9 mouse cellular contexts compared by ENCODE assay signal in the genomic region with DNA sequence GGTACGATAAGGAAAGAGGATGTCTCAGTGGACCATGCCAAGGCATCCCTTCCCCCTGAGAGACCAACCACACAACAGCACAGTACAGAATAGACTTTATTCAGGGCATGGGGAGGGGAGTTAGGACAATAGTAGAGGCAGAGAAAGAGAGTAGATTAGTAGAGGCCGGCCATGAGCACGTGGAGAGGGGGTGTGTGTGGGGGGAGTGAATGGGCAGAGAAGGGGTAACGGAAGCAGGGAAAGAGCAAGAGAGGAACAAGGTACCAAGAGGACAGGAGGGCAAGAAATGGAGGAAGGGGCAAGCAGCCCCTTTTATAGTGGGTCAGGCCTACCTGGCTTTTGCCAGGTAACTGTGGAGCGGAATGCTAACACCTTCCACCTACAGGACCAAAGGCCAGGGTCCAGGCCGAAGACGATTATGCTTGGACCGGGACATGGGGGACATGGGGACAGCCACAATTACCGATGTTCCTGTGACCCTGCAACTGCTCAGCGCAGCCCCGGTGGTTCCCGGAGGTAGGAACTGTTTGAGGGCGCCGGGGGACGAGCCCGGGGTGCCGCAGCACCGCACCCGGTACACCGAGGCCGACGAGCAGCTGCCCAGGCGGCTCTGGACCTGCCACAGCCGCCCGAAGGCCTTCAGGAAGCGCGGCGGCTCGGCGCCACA. TPM values are rescaled to one million over a fixed set of nuclear protein-coding genes. Genes with fewer than 3 reads are reported as not detected.
DNase-seq lines count a peak whose midpoint lies in the region; ATAC-seq and TF ChIP-seq lines count a peak whose summit lies in the region.
"Had no signal": no experiment of that assay in that cellular context is flagged by ENCODE, and none has a peak within 500 bp of the region (broad histone marks: within the 10 kb centered on the region; RNA-seq: fewer than 3 reads in every experiment).

No protein-coding gene starts in this region.

- peak overlapping the region; percentile 63 for H3K4me3 ChIP-seq in heart, embryonic 13.5 days
- H3K4me3 ChIP-seq in embryonic facial prominence, embryonic 15.5 days (replicated peaks) = peak overlapping the region; percentile 68
- H3K4me3 ChIP-seq in limb, embryonic 14.5 days (replicated peaks; ENCODE audit: low read length) = peak overlapping the region; percentile 65
- peak overlapping the region; percentile 61 for H3K4me3 ChIP-seq in stomach, embryonic 14.5 days (ENCODE audit: low read depth, low read length)

- no peak for DNase-seq in heart, adult 8-10 months (ENCODE audit: low spot score)
- DNase-seq in 3134 (ENCODE audit: extremely low read depth, insufficient read length, low spot score) = peak; percentile 30
- no peak for DNase-seq in limb, embryonic 14.5 days (ENCODE audit: low spot score)
- no peak for DNase-seq in urinary bladder, adult 18-20 months (ENCODE audit: low spot score in 2 of 2)
- no peak for DNase-seq in retina, postnatal 1 day

- 28% methylated on average over 30 of the region's 30 CpGs for WGBS in heart, embryonic 13.5 days
- 26% methylated on average over 29 of the region's 30 CpGs for WGBS in embryonic facial prominence, embryonic 15.5 days
- WGBS in limb, embryonic 14.5 days = 27% methylated on average over 26 of the region's 30 CpGs
- 33% methylated on average over 28 of the region's 30 CpGs for WGBS in stomach, embryonic 14.5 days

- H3K27me3 ChIP-seq in heart, embryonic 13.5 days (replicated peaks) = no peaks in the 10 kb centered on the region; the same call in none of the 2 replicates
- H3K27me3 ChIP-seq in embryonic facial prominence, embryonic 15.5 days = no peaks in the 10 kb centered on the region
- no peaks in the 10 kb centered on the region for H3K27me3 ChIP-seq in limb, embryonic 14.5 days (ENCODE audit: control insufficient read depth, insufficient read depth, low read length)
- no peaks in the 10 kb centered on the region for H3K27me3 ChIP-seq in stomach, embryonic 14.5 days (ENCODE audit: control insufficient read depth, insufficient read depth, low read length)

- no peak for ATAC-seq in heart, embryonic 13.5 days (ENCODE audit: extremely low read depth, insufficient number of reproducible peaks, low FRiP score, low TSS enrichment)
- ATAC-seq in embryonic facial prominence, embryonic 15.5 days (ENCODE audit: insufficient number of reproducible peaks, low FRiP score, low TSS enrichment, low read depth) = peak; percentile 65
- ATAC-seq in limb, embryonic 14.5 days (ENCODE audit: low FRiP score, low read depth) = peak; percentile 62; the same call in 1 of the 2 replicates
- peak; percentile 6 for ATAC-seq in stomach, embryonic 14.5 days (ENCODE audit: insufficient number of reproducible peaks, insufficient read depth, low FRiP score, low read depth)

- no peaks in the 10 kb centered on the region for H3K4me1 ChIP-seq in heart, embryonic 13.5 days
- no peaks in the 10 kb centered on the region for H3K4me1 ChIP-seq in embryonic facial prominence, embryonic 15.5 days
- 0 out of 2 replicates have a peak, but pooled peaks cover 2% of the 10 kb centered on the region for H3K4me1 ChIP-seq in limb, embryonic 14.5 days (ENCODE audit: control insufficient read depth, insufficient read depth, low read length)
- no peaks in the 10 kb centered on the region for H3K4me1 ChIP-seq in stomach, embryonic 14.5 days (ENCODE audit: control insufficient read depth, insufficient read depth, low read length)

- H3K36me3 ChIP-seq in heart, embryonic 13.5 days = no peaks in the 10 kb centered on the region
- no peaks in the 10 kb centered on the region for H3K36me3 ChIP-seq in embryonic facial prominence, embryonic 15.5 days
- no peaks in the 10 kb centered on the region for H3K36me3 ChIP-seq in limb, embryonic 14.5 days (ENCODE audit: control insufficient read depth, insufficient read depth, low read length)
- H3K36me3 ChIP-seq in stomach, embryonic 14.5 days (ENCODE audit: control insufficient read depth, insufficient read depth, low read length) = no peaks in the 10 kb centered on the region

- no peak overlapping the region for H3K27ac ChIP-seq in heart, embryonic 13.5 days (replicated peaks)
- peak overlapping the region; percentile 34; the same call in 1 of the 2 replicates for H3K27ac ChIP-seq in embryonic facial prominence, embryonic 15.5 days (replicated peaks)
- H3K27ac ChIP-seq in limb, embryonic 14.5 days (replicated peaks; ENCODE audit: low read depth, low read length) = no peak overlapping the region
- no peak overlapping the region for H3K27ac ChIP-seq in stomach, embryonic 14.5 days (ENCODE audit: low read length)

- H3K9me3 ChIP-seq in heart, embryonic 13.5 days = no peaks in the 10 kb centered on the region
- no peaks in the 10 kb centered on the region for H3K9me3 ChIP-seq in embryonic facial prominence, embryonic 15.5 days (replicated peaks)
- H3K9me3 ChIP-seq in limb, embryonic 14.5 days (ENCODE audit: control insufficient read depth, low read length) = peaks cover 4% of the 10 kb centered on the region; the same call in 1 of the 2 replicates
- H3K9me3 ChIP-seq in stomach, embryonic 14.5 days (ENCODE audit: control insufficient read depth, low read depth, low read length) = peaks cover 3% of the 10 kb centered on the region; the same call in 1 of the 2 replicates

- H3K4me2 ChIP-seq in heart, embryonic 13.5 days = peak overlapping the region; percentile 78
- peak overlapping the region; percentile 73 for H3K4me2 ChIP-seq in embryonic facial prominence, embryonic 15.5 days (replicated peaks)
- peak overlapping the region; percentile 65 for H3K4me2 ChIP-seq in limb, embryonic 14.5 days (replicated peaks; ENCODE audit: low read depth, low read length, severe bottlenecking)
- H3K4me2 ChIP-seq in stomach, embryonic 14.5 days (replicated peaks; ENCODE audit: low read depth, low read length) = peak overlapping the region; percentile 43

- TF ChIP-seq POLR2A in limb, embryonic 14.5 days (IDR thresholded peaks at IDR 0.05; ENCODE audit: borderline replicate concordance, extremely low read depth, insufficient read depth, insufficient read length) = no peak

- peak overlapping the region; percentile 84 for H3K9ac ChIP-seq in heart, embryonic 13.5 days
- peak overlapping the region; percentile 64 for H3K9ac ChIP-seq in embryonic facial prominence, embryonic 15.5 days
- peak overlapping the region; percentile 84 for H3K9ac ChIP-seq in limb, embryonic 14.5 days (ENCODE audit: low read depth, low read length, severe bottlenecking)
- peak overlapping the region; percentile 60 for H3K9ac ChIP-seq in stomach, embryonic 14.5 days (replicated peaks; ENCODE audit: low read depth, low read length)

RNA-seq across cellular contexts. Expression of gene Sh2d1b1, which starts 22.1 kb away (rescaled TPM):
- 0.05 TPM in 1 of 2 replicates, not detected in the other for polyA plus RNA-seq in heart, embryonic 13.5 days (2015; fragmentation: Nextera tagmentation; extraction: Ambion mirVana)
- total RNA-seq in heart, adult 8-10 months (2022) = under 1 TPM in 2 of 4 experiments, not detected in 2; 0.19 to 0.26 TPM
- polyA plus RNA-seq in embryonic facial prominence, embryonic 15.5 days (2015; fragmentation: Nextera tagmentation; extraction: Ambion mirVana) = 0.08 and 0.28 TPM in 2 replicates
- polyA plus RNA-seq in limb, embryonic 14.5 days (2012; rRNA removed) = 0.12 and 0.13 TPM in 2 replicates
- polyA plus RNA-seq in limb, embryonic 14.5 days (2014; fragmentation: Nextera tagmentation; extraction: Ambion mirVana) = 0.11 and 0.18 TPM in 2 replicates
- 0.13 and 0.22 TPM in 2 replicates for polyA plus RNA-seq in stomach, embryonic 14.5 days (2014; fragmentation: Nextera tagmentation; extraction: Ambion mirVana)

RNA-seq across cellular contexts. Expression of gene Sh2d1b2, which starts 22.5 kb away (rescaled TPM):
- not detected in 2 replicates for polyA plus RNA-seq in heart, embryonic 13.5 days (2015; fragmentation: Nextera tagmentation; extraction: Ambion mirVana)
- total RNA-seq in heart, adult 8-10 months (2022) = not detected
- not detected in 2 replicates for polyA plus RNA-seq in embryonic facial prominence, embryonic 15.5 days (2015; fragmentation: Nextera tagmentation; extraction: Ambion mirVana)
- not detected in 2 replicates for polyA plus RNA-seq in limb, embryonic 14.5 days (2012; rRNA removed)
- polyA plus RNA-seq in limb, embryonic 14.5 days (2014; fragmentation: Nextera tagmentation; extraction: Ambion mirVana) = not detected in 2 replicates
- 0.10 TPM in 1 of 2 replicates, not detected in the other for polyA plus RNA-seq in stomach, embryonic 14.5 days (2014; fragmentation: Nextera tagmentation; extraction: Ambion mirVana)
- polyA plus RNA-seq: large intestine, adult 2 months had no signal

RNA-seq across cellular contexts. Expression of gene Uhmk1, which starts 39.8 kb away (rescaled TPM):
- polyA plus RNA-seq in heart, embryonic 13.5 days (2015; fragmentation: Nextera tagmentation; extraction: Ambion mirVana) = 5.1 and 5.2 TPM in 2 replicates
- 10 to 100 TPM; 17.7 to 27.8 (median 21.7) TPM for total RNA-seq in heart, adult 8-10 months (2022)
- polyA plus RNA-seq in embryonic facial prominence, embryonic 15.5 days (2015; fragmentation: Nextera tagmentation; extraction: Ambion mirVana) = 6.6 and 6.7 TPM in 2 replicates
- polyA plus RNA-seq in limb, embryonic 14.5 days (2012; rRNA removed) = 15.4 and 17.3 TPM in 2 replicates
- polyA plus RNA-seq in limb, embryonic 14.5 days (2014; fragmentation: Nextera tagmentation; extraction: Ambion mirVana) = 10.3 and 10.5 TPM in 2 replicates
- 10.0 and 12.2 TPM in 2 replicates for polyA plus RNA-seq in stomach, embryonic 14.5 days (2014; fragmentation: Nextera tagmentation; extraction: Ambion mirVana)

RNA-seq across cellular contexts. Expression of gene Gm7694, which starts 51.1 kb away (rescaled TPM):
- 4.8 and 5.6 TPM in 2 replicates for polyA plus RNA-seq in heart, embryonic 13.5 days (2015; fragmentation: Nextera tagmentation; extraction: Ambion mirVana)
- 10 to 100 TPM; 10.2 to 12.8 (median 11.7) TPM for total RNA-seq in heart, adult 8-10 months (2022)
- 3.2 and 3.9 TPM in 2 replicates for polyA plus RNA-seq in embryonic facial prominence, embryonic 15.5 days (2015; fragmentation: Nextera tagmentation; extraction: Ambion mirVana)
- 8.6 and 10.1 TPM in 2 replicates for polyA plus RNA-seq in limb, embryonic 14.5 days (2012; rRNA removed)
- 3.9 and 4.1 TPM in 2 replicates for polyA plus RNA-seq in limb, embryonic 14.5 days (2014; fragmentation: Nextera tagmentation; extraction: Ambion mirVana)
- 5.7 and 6.0 TPM in 2 replicates for polyA plus RNA-seq in stomach, embryonic 14.5 days (2014; fragmentation: Nextera tagmentation; extraction: Ambion mirVana)

RNA-seq across cellular contexts. Expression of gene Spata46, which starts 53.6 kb away (rescaled TPM):
- polyA plus RNA-seq in heart, embryonic 13.5 days (2015; fragmentation: Nextera tagmentation; extraction: Ambion mirVana) = 1.1 and 1.7 TPM in 2 replicates
- total RNA-seq in heart, adult 8-10 months (2022) = not detected
- polyA plus RNA-seq in embryonic facial prominence, embryonic 15.5 days (2015; fragmentation: Nextera tagmentation; extraction: Ambion mirVana) = 1.3 and 1.5 TPM in 2 replicates
- not detected in 2 replicates for polyA plus RNA-seq in limb, embryonic 14.5 days (2012; rRNA removed)
- 0.92 and 1.00 TPM in 2 replicates for polyA plus RNA-seq in limb, embryonic 14.5 days (2014; fragmentation: Nextera tagmentation; extraction: Ambion mirVana)
- polyA plus RNA-seq in stomach, embryonic 14.5 days (2014; fragmentation: Nextera tagmentation; extraction: Ambion mirVana) = 2.7 and 3.9 TPM in 2 replicates
- polyA plus RNA-seq: large intestine, adult 2 months had no signal
